16 mouse cellular contexts compared by ENCODE assay signal in the genomic region with DNA sequence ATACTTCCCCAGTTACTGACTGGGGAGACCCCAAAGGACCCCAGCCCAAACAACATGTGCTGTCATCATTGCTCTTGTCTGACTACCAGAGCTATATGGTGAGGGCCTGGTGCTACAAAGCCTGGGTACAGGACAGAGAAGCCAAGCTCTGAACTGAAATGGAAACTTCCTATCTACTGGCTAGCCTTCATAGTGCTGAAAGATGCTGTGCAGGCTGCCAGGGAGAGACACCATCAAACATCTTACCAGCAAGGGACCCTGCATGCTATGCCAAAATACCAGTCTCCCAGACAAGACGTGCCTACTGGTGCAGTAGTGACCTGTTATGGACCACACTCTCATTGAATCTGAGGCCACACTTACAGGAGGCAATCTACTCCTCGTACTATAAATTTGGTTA.
"Had no signal": no experiment of that assay in that cellular context is flagged by ENCODE, and none has a peak within 500 bp of the region (broad histone marks: within the 10 kb centered on the region; RNA-seq: fewer than 3 reads in every experiment).

No protein-coding gene starts in this region.

- H3K9me3 ChIP-seq: limb, embryonic 12.5 days; liver, embryonic 13.5 days; lung, embryonic 15.5 days; megakaryocyte, embryonic 14.5 days; midbrain, embryonic 15.5 days; neural tube, embryonic 12.5 days; stomach, embryonic 15.5 days had no signal

- H3K9ac ChIP-seq: limb, embryonic 12.5 days; liver, embryonic 13.5 days; liver, postnatal 0 days; lung, embryonic 15.5 days; midbrain, embryonic 15.5 days; neural tube, embryonic 12.5 days; stomach, embryonic 15.5 days had no signal

- H3K36me3 ChIP-seq: midbrain, embryonic 15.5 days had no signal

- ATAC-seq: liver, postnatal 0 days; midbrain, embryonic 15.5 days had no signal

- H3K4me1 ChIP-seq: midbrain, embryonic 15.5 days had no signal

- H3K4me3 ChIP-seq: layer of hippocampus, adult 2 months; limb, embryonic 12.5 days; liver, embryonic 13.5 days; lung, embryonic 15.5 days; megakaryocyte, embryonic 14.5 days; midbrain, embryonic 15.5 days; neural tube, embryonic 12.5 days; stomach, embryonic 15.5 days had no signal

- H3K4me2 ChIP-seq: limb, embryonic 12.5 days; liver, embryonic 13.5 days; lung, embryonic 15.5 days; midbrain, embryonic 11.5 days; midbrain, embryonic 15.5 days; neural tube, embryonic 12.5 days; stomach, embryonic 15.5 days had no signal

- DNase-seq: kidney, postnatal 36 days; liver; liver, embryonic 13.5 days; liver, postnatal 0 days; lung, postnatal 14 days; right cerebral cortex, postnatal 14 days; thymus, postnatal 4 days had no signal

- H3K27ac ChIP-seq: layer of hippocampus, adult 2 months; limb, embryonic 12.5 days; liver, embryonic 13.5 days; lung, embryonic 15.5 days; macrophage; midbrain, embryonic 15.5 days; neural tube, embryonic 12.5 days; stomach, embryonic 15.5 days had no signal

- H3K27me3 ChIP-seq: limb, embryonic 12.5 days; liver, embryonic 13.5 days; lung, embryonic 15.5 days; megakaryocyte, embryonic 14.5 days; midbrain, embryonic 15.5 days; neural tube, embryonic 12.5 days; stomach, embryonic 15.5 days had no signal
